Mouse (Mus musculus) MEL (cell line): Measurements from ENCODE around the gene Cadps2. TPM values are rescaled to one million over a fixed set of nuclear protein-coding genes. Genes with fewer than 3 reads are reported as not detected.

Experiments
- DNase-seq: peaks from one replicate; pipeline ENCODE4 v3.0.0; 2011; ENCODE audit warnings: low read depth, low spot score
- H3K27ac ChIP-seq: 2 replicates; pipeline ENCODE4 v1.5.1; 2012; ENCODE audit warnings: low read depth, mild to moderate bottlenecking, control low read depth, low read length, moderate library complexity; ENCODE audit not compliant: control insufficient read depth
- H3K27me3 ChIP-seq, 2 experiments: fragments of 150-350 bp in 1 of 2; sonication (generic) in 1 of 2; 2 replicates each; pipeline ENCODE4 v1.6.1; 2012; ENCODE audit warnings: low read length in 2 of 2, mild to moderate bottlenecking in 2 of 2, improper control_type of control experiment in 1 of 2, moderate library complexity in 1 of 2; ENCODE audit not compliant: insufficient read depth in 2 of 2, control insufficient read depth in 1 of 2
- H3K36me3 ChIP-seq, 2 experiments: 2 replicates each; pipeline ENCODE4 v1.6.1; 2012 to 2014; ENCODE audit warnings: low read length in 2 of 2, improper control_type of control experiment in 1 of 2, inconsistent platforms in 1 of 2, mild to moderate bottlenecking in 1 of 2; ENCODE audit not compliant: insufficient read depth in 2 of 2, control insufficient read depth in 1 of 2
- H3K4me1 ChIP-seq, 2 experiments: fragments of 150-350 bp in 1 of 2; sonication (generic) in 1 of 2; 2 replicates each; pipeline ENCODE4 v1.6.1; 2012; ENCODE audit warnings: low read length in 2 of 2, improper control_type of control experiment in 1 of 2, mild to moderate bottlenecking in 1 of 2; ENCODE audit not compliant: insufficient read depth in 2 of 2, control insufficient read depth in 1 of 2
- H3K4me3 ChIP-seq, 2 experiments: fragments of 150-350 bp in 1 of 2; sonication (generic) in 1 of 2; 2 replicates each; pipeline ENCODE4 v1.5.1; 2012; ENCODE audit warnings: low read depth in 2 of 2, low read length in 2 of 2, mild to moderate bottlenecking in 2 of 2, moderate library complexity in 2 of 2, control low read depth in 1 of 2, improper control_type of control experiment in 1 of 2; ENCODE audit not compliant: control insufficient read depth in 1 of 2, insufficient read depth in 1 of 2
- H3K79me2 ChIP-seq: 2 replicates; pipeline ENCODE4 v1.6.1; 2012; ENCODE audit warnings: mild to moderate bottlenecking, low read length, moderate library complexity; ENCODE audit not compliant: control insufficient read depth, poor library complexity, insufficient read depth
- H3K9ac ChIP-seq: 2 replicates; pipeline ENCODE4 v1.6.1; 2012; ENCODE audit warnings: low read depth, mild to moderate bottlenecking, control low read depth, low read length, moderate library complexity; ENCODE audit not compliant: control insufficient read depth, poor library complexity, severe bottlenecking
- H3K9me3 ChIP-seq: fragments of 150-350 bp; sonication (generic); replicated peaks from 2 replicates; pipeline ENCODE4 v1.6.1; 2012; ENCODE audit warnings: mild to moderate bottlenecking, low read length, improper control_type of control experiment, moderate library complexity; ENCODE audit not compliant: insufficient read depth
- CTCF ChIP-seq, 3 experiments: IDR thresholded peaks in 2 of 3; conservative IDR thresholded peaks in 1 of 3; 2 replicates each; pipeline ENCODE4 v1.5.1; 2011 to 2012; ENCODE audit warnings: low read length in 3 of 3, low read depth in 2 of 3, mild to moderate bottlenecking in 2 of 3, improper control_type of control experiment in 1 of 3, inconsistent platforms in 1 of 3, mixed read lengths in 1 of 3, moderate library complexity in 1 of 3; ENCODE audit not compliant: control insufficient read depth in 1 of 3, insufficient read depth in 1 of 3, poor library complexity in 1 of 3, severe bottlenecking in 1 of 3
- E2F4 ChIP-seq: IDR thresholded peaks from 2 replicates; pipeline ENCODE4 v1.6.1; 2011; ENCODE audit warnings: low read depth, low read length, improper control_type of control experiment, borderline replicate concordance
- EP300 ChIP-seq, 2 experiments: IDR thresholded peaks; 2 replicates each; pipeline ENCODE4 v1.6.1; 2011; ENCODE audit warnings: improper control_type of control experiment in 2 of 2, low read length in 2 of 2, low read depth in 1 of 2, mild to moderate bottlenecking in 1 of 2
- ETS1 ChIP-seq: IDR thresholded peaks from 2 replicates; pipeline ENCODE4 v1.6.1; 2012; ENCODE audit warnings: low read depth, mild to moderate bottlenecking, inconsistent platforms, low read length, improper control_type of control experiment, moderate library complexity
- GABPA ChIP-seq: IDR thresholded peaks from 2 replicates; pipeline ENCODE4 v1.6.1; 2012; ENCODE audit warnings: low read depth, mild to moderate bottlenecking, inconsistent platforms, low read length, improper control_type of control experiment, moderate library complexity
- JUND ChIP-seq: IDR thresholded peaks from 2 replicates; pipeline ENCODE4 v1.6.1; 2011; ENCODE audit warnings: low read depth, mild to moderate bottlenecking, improper control_type of control experiment, low read length
- MAFK ChIP-seq: IDR thresholded peaks from 2 replicates; pipeline ENCODE4 v1.6.1; 2011; ENCODE audit warnings: low read depth, mild to moderate bottlenecking, low read length, improper control_type of control experiment, borderline replicate concordance
- MAX ChIP-seq: IDR thresholded peaks from 2 replicates; pipeline ENCODE4 v1.6.1; 2011; ENCODE audit warnings: low read length, improper control_type of control experiment
- MAZ ChIP-seq: IDR thresholded peaks from 2 replicates; pipeline ENCODE4 v1.6.1; 2012; ENCODE audit warnings: low read depth, mild to moderate bottlenecking, inconsistent platforms, low read length, improper control_type of control experiment
- MXI1 ChIP-seq: IDR thresholded peaks from 2 replicates; pipeline ENCODE4 v1.6.1; 2011; ENCODE audit warnings: mild to moderate bottlenecking, low read depth, low read length, improper control_type of control experiment
- NELFE ChIP-seq: IDR thresholded peaks from 2 replicates; pipeline ENCODE4 v1.6.1; 2011; ENCODE audit warnings: low read depth, low read length, improper control_type of control experiment
- POLR2AphosphoS2 ChIP-seq: IDR thresholded peaks from 2 replicates; pipeline ENCODE4 v1.6.1; 2011; ENCODE audit warnings: low read length, improper control_type of control experiment
- POLR2AphosphoS5 ChIP-seq: IDR thresholded peaks from 2 replicates; pipeline ENCODE4 v1.6.1; 2012; ENCODE audit warnings: low read depth, borderline replicate concordance, mild to moderate bottlenecking, inconsistent platforms, low read length, moderate library complexity, mixed read lengths
- RAD21 ChIP-seq: IDR thresholded peaks from 2 replicates; pipeline ENCODE4 v1.6.1; 2011; ENCODE audit warnings: mild to moderate bottlenecking, low read depth, low read length, improper control_type of control experiment
- RCOR1 ChIP-seq: IDR thresholded peaks from 2 replicates; pipeline ENCODE4 v1.6.1; 2012; ENCODE audit warnings: low read depth, mild to moderate bottlenecking, inconsistent platforms, low read length, improper control_type of control experiment
- TAL1 ChIP-seq: IDR thresholded peaks from 2 replicates; pipeline ENCODE4 v1.6.1; 2012; ENCODE audit warnings: mild to moderate bottlenecking, inconsistent platforms, low read length, moderate library complexity, mixed read lengths
- USF1 ChIP-seq: IDR thresholded peaks from 2 replicates; pipeline ENCODE4 v1.6.1; 2014; ENCODE audit warnings: low read depth, mild to moderate bottlenecking, inconsistent platforms, low read length, improper control_type of control experiment, moderate library complexity
- ZC3H11A ChIP-seq: IDR thresholded peaks from 2 replicates; pipeline ENCODE4 v1.6.1; 2012; ENCODE audit warnings: low read depth, mild to moderate bottlenecking, inconsistent platforms, low read length, improper control_type of control experiment
- ZKSCAN1 ChIP-seq: IDR thresholded peaks from 2 replicates; pipeline ENCODE4 v1.6.1; 2012; ENCODE audit warnings: low read depth, mild to moderate bottlenecking, inconsistent platforms, low read length, improper control_type of control experiment, moderate library complexity
- ZMIZ1 ChIP-seq: IDR thresholded peaks from 2 replicates; pipeline ENCODE4 v1.6.1; 2012; ENCODE audit warnings: low read depth, mild to moderate bottlenecking, inconsistent platforms, low read length, improper control_type of control experiment, moderate library complexity
- ZNF384 ChIP-seq: IDR thresholded peaks from 2 replicates; pipeline ENCODE4 v1.6.1; 2012; ENCODE audit warnings: low read depth, mild to moderate bottlenecking, inconsistent platforms, low read length, improper control_type of control experiment
- polyA plus RNA-seq, 2 experiments: library from polyadenylated mRNA; stranded (reverse) in 1 of 2; unstranded in 1 of 2; fragments of >175 nt in 1 of 2; fragments of >200 nt in 1 of 2; gene quantifications; 2 replicates each; pipeline versions ENCODE4 v1.2.1 to v1.2.4; 2012; ENCODE audit warnings: low replicate concordance in 2 of 2, low read depth in 1 of 2; ENCODE audit not compliant: insufficient read length in 2 of 2, insufficient read depth in 1 of 2, missing spikeins in 1 of 2
- total RNA-seq: library from RNA; depleted of rRNA; stranded (reverse); fragments of 300-350 nt; gene quantifications from 2 replicates; pipeline ENCODE4 v1.2.3, GENCODE M21; 2012

Cadps2 gene
- total and polyA plus RNA-seq, 3 experiments: not detected

GRCm38 (mm10) chr6:23635208-23635607 lies 204.0 kb downstream of the Cadps2 start:
- no peak for TF ChIP-seq USF1
- TF ChIP-seq NELFE: no peak
- no peak for TF ChIP-seq MAZ
- no peak for TF ChIP-seq ZC3H11A
- TF ChIP-seq EP300 (IDR thresholded peaks at IDR 0.05; ENCODE audit: low read depth in 1 of 2, low read length in 2 of 2): no peak
- TF ChIP-seq E2F4: no peak
- TF ChIP-seq ZMIZ1: no peak
- no peak for TF ChIP-seq TAL1
- no peak for TF ChIP-seq MXI1
- no peak for TF ChIP-seq MAX
- DNase-seq: no peak
- H3K4me3 ChIP-seq: no peak overlapping the region
- H3K9ac ChIP-seq: no peak overlapping the region
- no peaks in the 10 kb centered on the region for H3K36me3 ChIP-seq
- H3K27me3 ChIP-seq: no peaks in the 10 kb centered on the region; a peak in 1 of 4 replicates
- H3K27ac ChIP-seq: no peak overlapping the region
- no peaks in the 10 kb centered on the region for H3K4me1 ChIP-seq
- H3K9me3 ChIP-seq: no peaks in the 10 kb centered on the region
- H3K79me2 ChIP-seq: no peaks in the 10 kb centered on the region

GRCm38 (mm10) chr6:23634016-23634415 lies 205.2 kb downstream of the Cadps2 start:
- no peak for DNase-seq
- no peaks in the 10 kb centered on the region for H3K9me3 ChIP-seq
- no peaks in the 10 kb centered on the region; a peak in 1 of 4 replicates for H3K27me3 ChIP-seq
- no peaks in the 10 kb centered on the region for H3K4me1 ChIP-seq
- H3K27ac ChIP-seq: no peak overlapping the region
- no peak for TF ChIP-seq CTCF (IDR thresholded peaks at IDR 0.05 in 2 of 3, conservative IDR thresholded peaks at IDR 0.05 in 1 of 3; ENCODE audit: control insufficient read depth in 1 of 3, insufficient read depth in 1 of 3, low read depth in 2 of 3, low read length in 3 of 3, poor library complexity in 1 of 3, severe bottlenecking in 1 of 3)
- TF ChIP-seq POLR2AphosphoS5: no peak
- no peak for TF ChIP-seq RCOR1
- TF ChIP-seq ETS1: no peak
- no peak for TF ChIP-seq GABPA
- TF ChIP-seq ZMIZ1: no peak
- TF ChIP-seq ZKSCAN1: no peak
- TF ChIP-seq MAFK: no peak
- TF ChIP-seq JUND: no peak
- TF ChIP-seq POLR2AphosphoS2: no peak
- TF ChIP-seq RAD21: no peak
- no peak for TF ChIP-seq ZNF384
- H3K36me3 ChIP-seq: no peaks in the 10 kb centered on the region
- no peaks in the 10 kb centered on the region for H3K79me2 ChIP-seq
- H3K9ac ChIP-seq: no peak overlapping the region
- H3K4me3 ChIP-seq: no peak overlapping the region
